Mouse (Mus musculus) CH12.LX (cell line): ENCODE measurements around the gene Btnl4. TPM values are rescaled to one million over a fixed set of nuclear protein-coding genes. Genes with fewer than 3 reads are reported as not detected.

ENCODE experiments used
- DNase-seq: peaks from one replicate; pipeline ENCODE4 v3.0.0-alpha.2; 2013; ENCODE audit errors: extremely low read depth
- H3K27ac ChIP-seq: 2 replicates; pipeline ENCODE4 v1.5.1; 2012; ENCODE audit warnings: low read depth, mild to moderate bottlenecking, control low read depth, moderate library complexity; ENCODE audit not compliant: insufficient read depth
- H3K27me3 ChIP-seq: replicated peaks from 2 replicates; pipeline ENCODE3; 2012; ENCODE audit warnings: inconsistent platforms
- H3K36me3 ChIP-seq, 2 experiments: replicated peaks in 1 of 2; 2 replicates each; pipeline versions ENCODE3 to v1.6.1; 2012; ENCODE audit warnings: inconsistent platforms in 1 of 2, low read length in 1 of 2, mild to moderate bottlenecking in 1 of 2, mixed read lengths in 1 of 2, moderate library complexity in 1 of 2; ENCODE audit not compliant: control insufficient read depth in 1 of 2, insufficient read depth in 1 of 2
- H3K4me1 ChIP-seq, 2 experiments: 2 replicates each; pipeline ENCODE4 v1.6.1; 2012; ENCODE audit warnings: inconsistent platforms in 1 of 2, moderate library complexity in 1 of 2; ENCODE audit not compliant: insufficient read depth in 2 of 2, control insufficient read depth in 1 of 2
- H3K4me2 ChIP-seq: 2 replicates; pipeline ENCODE4 v1.6.1; 2012; ENCODE audit warnings: low read depth, mild to moderate bottlenecking, control low read depth; ENCODE audit not compliant: poor library complexity, insufficient read depth, severe bottlenecking
- H3K4me3 ChIP-seq, 3 experiments: fragments of 150-350 bp in 1 of 3; sonication (generic) in 1 of 3; replicated peaks in 1 of 3; 2 replicates each; pipeline versions ENCODE3 to v1.5.1; 2011 to 2012; ENCODE audit warnings: low read depth in 2 of 3, low read length in 2 of 3, mild to moderate bottlenecking in 2 of 3, moderate library complexity in 2 of 3, control low read depth in 1 of 3, improper control_type of control experiment in 1 of 3, inconsistent platforms in 1 of 3, mixed read lengths in 1 of 3; ENCODE audit not compliant: poor library complexity in 1 of 3
- H3K79me2 ChIP-seq: replicated peaks from 2 replicates; pipeline ENCODE4 v1.6.1; 2012; ENCODE audit warnings: mild to moderate bottlenecking, moderate library complexity; ENCODE audit not compliant: control insufficient read depth, poor library complexity, insufficient read depth, severe bottlenecking; ENCODE audit errors: extremely low read depth
- H3K9ac ChIP-seq: 2 replicates; pipeline ENCODE4 v1.6.1; 2012; ENCODE audit warnings: low read depth, mild to moderate bottlenecking, control low read depth, moderate library complexity; ENCODE audit not compliant: insufficient read depth
- H3K9me3 ChIP-seq: replicated peaks from 2 replicates; pipeline ENCODE3; 2012; ENCODE audit warnings: low read length, inconsistent platforms, mixed read lengths
- BHLHE40 ChIP-seq: IDR thresholded peaks from 2 replicates; pipeline ENCODE4 v1.6.1; 2011; ENCODE audit warnings: mild to moderate bottlenecking, low read depth, low read length, improper control_type of control experiment
- CHD2 ChIP-seq: IDR thresholded peaks from 2 replicates; pipeline ENCODE4 v1.6.1; 2011; ENCODE audit warnings: low read length, improper control_type of control experiment
- ELF1 ChIP-seq: IDR thresholded peaks from 2 replicates; pipeline ENCODE4 v1.6.1; 2014; ENCODE audit warnings: low read depth, mild to moderate bottlenecking, inconsistent platforms, low read length, improper control_type of control experiment
- GABPA ChIP-seq: IDR thresholded peaks from 2 replicates; pipeline ENCODE4 v1.6.1; 2012; ENCODE audit warnings: low read depth, low read length, improper control_type of control experiment, inconsistent platforms; ENCODE audit not compliant: insufficient replicate concordance
- HCFC1 ChIP-seq: IDR thresholded peaks from 2 replicates; pipeline ENCODE4 v1.6.1; 2012; ENCODE audit warnings: low read depth, mild to moderate bottlenecking, inconsistent platforms, low read length, improper control_type of control experiment
- IRF4 ChIP-seq: IDR thresholded peaks from 2 replicates; pipeline ENCODE4 v1.6.1; 2014; ENCODE audit warnings: low read depth, mild to moderate bottlenecking, inconsistent platforms, low read length, improper control_type of control experiment
- JUN ChIP-seq: IDR thresholded peaks from 2 replicates; pipeline ENCODE4 v1.6.1; 2011; ENCODE audit warnings: low read depth, mild to moderate bottlenecking, low read length, improper control_type of control experiment, moderate library complexity; ENCODE audit not compliant: insufficient read depth
- KAT2A ChIP-seq: IDR thresholded peaks from 2 replicates; pipeline ENCODE4 v1.6.1; 2012; ENCODE audit warnings: low read length, improper control_type of control experiment, inconsistent platforms; ENCODE audit not compliant: insufficient replicate concordance
- MAFK ChIP-seq: IDR thresholded peaks from 2 replicates; pipeline ENCODE4 v1.6.1; 2011; ENCODE audit warnings: low read length, improper control_type of control experiment; ENCODE audit not compliant: insufficient replicate concordance
- MAZ ChIP-seq: IDR thresholded peaks from 2 replicates; pipeline ENCODE4 v1.6.1; 2012; ENCODE audit warnings: low read depth, mild to moderate bottlenecking, inconsistent platforms, low read length, improper control_type of control experiment, moderate library complexity
- MXI1 ChIP-seq: IDR thresholded peaks from 2 replicates; pipeline ENCODE4 v1.6.1; 2011; ENCODE audit warnings: mild to moderate bottlenecking, low read depth, low read length, improper control_type of control experiment
- NRF1 ChIP-seq: IDR thresholded peaks from 2 replicates; pipeline ENCODE4 v1.6.1; 2014; ENCODE audit warnings: low read depth, mild to moderate bottlenecking, inconsistent platforms, low read length, improper control_type of control experiment, moderate library complexity
- POLR2A ChIP-seq: IDR thresholded peaks from 2 replicates; pipeline ENCODE4 v1.6.1; 2011; ENCODE audit warnings: low read depth, mild to moderate bottlenecking, improper control_type of control experiment, low read length
- RAD21 ChIP-seq: IDR thresholded peaks from 2 replicates; pipeline ENCODE4 v1.6.1; 2011; ENCODE audit warnings: low read depth, mild to moderate bottlenecking, low read length, improper control_type of control experiment, moderate library complexity
- SMC3 ChIP-seq: IDR thresholded peaks from 2 replicates; pipeline ENCODE4 v1.6.1; 2011; ENCODE audit warnings: low read depth, low read length, improper control_type of control experiment
- TBP ChIP-seq: conservative IDR thresholded peaks from 2 replicates; pipeline ENCODE4 v1.6.1; 2011; ENCODE audit warnings: low read depth, low read length, improper control_type of control experiment
- UBTF ChIP-seq: IDR thresholded peaks from 2 replicates; pipeline ENCODE4 v1.6.1; 2012; ENCODE audit warnings: low read depth, mild to moderate bottlenecking, inconsistent platforms, low read length, improper control_type of control experiment, moderate library complexity
- ZC3H11A ChIP-seq: IDR thresholded peaks from 2 replicates; pipeline ENCODE4 v1.6.1; 2012; ENCODE audit warnings: low read depth, mild to moderate bottlenecking, inconsistent platforms, low read length, improper control_type of control experiment
- ZNF384 ChIP-seq: IDR thresholded peaks from 2 replicates; pipeline ENCODE4 v1.6.1; 2012; ENCODE audit warnings: low read depth, low read length, improper control_type of control experiment, inconsistent platforms
- dilution Hi-C: fragments of 300-500 bp; cut with MboI; formaldehyde crosslinking; loops from 2 replicates; pipeline ENCODE4 v1.14.3; 2020; ENCODE audit warnings: low sequenced_read_pairs; ENCODE audit not compliant: extremely low pct_unique_long_range_greater_than_20kb, extremely low pct_ligation_motif_present
- in situ Hi-C: fragments of 300-500 bp; cut with MboI; formaldehyde crosslinking; loops from 3 replicates; pipeline ENCODE4 v1.14.3; 2019; ENCODE audit warnings: low sequenced_read_pairs, low pct_ligation_motif_present, low pct_unique_long_range_greater_than_20kb, mixed read lengths
- polyA plus RNA-seq: library from polyadenylated mRNA; unstranded; fragments of >175 nt; gene quantifications from 2 replicates; pipeline ENCODE4 v1.2.1, GENCODE M21; 2012; ENCODE audit warnings: low read depth; ENCODE audit not compliant: insufficient read length
- total RNA-seq, 2 experiments: library from RNA; depleted of rRNA; stranded (reverse); fragments of 300-350 nt in 1 of 2; fragments of >200 nt in 1 of 2; gene quantifications; 2 replicates each; pipeline ENCODE4 v1.2.3; 2012 to 2014

The Btnl4 gene
- total and polyA plus RNA-seq, 3 experiments, result not detected

DNA sequence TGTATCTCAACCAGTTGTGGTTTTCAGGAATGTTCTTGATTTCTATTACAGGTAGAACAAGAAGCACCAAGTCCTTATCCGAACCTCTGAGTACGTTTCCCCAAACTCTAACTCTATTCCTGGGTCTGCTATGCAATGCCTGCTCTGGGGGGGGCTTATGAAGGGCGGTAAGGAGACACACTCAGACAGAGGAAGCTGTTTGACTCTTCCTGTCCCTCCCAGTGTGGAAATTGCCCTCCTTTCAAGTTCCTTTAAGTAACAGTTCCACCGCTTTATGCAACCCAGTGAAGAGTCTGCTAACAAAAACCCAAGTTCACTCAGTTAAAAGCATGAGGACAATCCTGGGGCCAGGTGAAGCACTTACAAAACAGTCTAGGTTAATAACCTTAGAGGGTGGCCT lies 40.0 kb downstream of the Btnl4 start:
- no peak for DNase-seq
- H3K27ac ChIP-seq, result no peak overlapping the region
- TF ChIP-seq KAT2A (no peak), BHLHE40 (no peak)
- TF ChIP-seq, all 38 proteins: peak for 0
- H3K36me3 ChIP-seq, result no peaks in the 10 kb centered on the region
- H3K4me3 ChIP-seq, result no peak overlapping the region
- no peaks in the 10 kb centered on the region for H3K79me2 ChIP-seq
- H3K4me2 ChIP-seq, result no peak overlapping the region
- H3K4me1 ChIP-seq, result peaks cover 0 to 4% of the 10 kb centered on the region in 2 experiments; a peak in 1 of 4 replicates
- peaks cover 3% of the 10 kb centered on the region for H3K9me3 ChIP-seq
- in situ Hi-C loops, result no loop called here
- dilution Hi-C loops, result no loop called here
- H3K9ac ChIP-seq, result no peak overlapping the region
- H3K27me3 ChIP-seq, result peaks cover 44% of the 10 kb centered on the region

DNA sequence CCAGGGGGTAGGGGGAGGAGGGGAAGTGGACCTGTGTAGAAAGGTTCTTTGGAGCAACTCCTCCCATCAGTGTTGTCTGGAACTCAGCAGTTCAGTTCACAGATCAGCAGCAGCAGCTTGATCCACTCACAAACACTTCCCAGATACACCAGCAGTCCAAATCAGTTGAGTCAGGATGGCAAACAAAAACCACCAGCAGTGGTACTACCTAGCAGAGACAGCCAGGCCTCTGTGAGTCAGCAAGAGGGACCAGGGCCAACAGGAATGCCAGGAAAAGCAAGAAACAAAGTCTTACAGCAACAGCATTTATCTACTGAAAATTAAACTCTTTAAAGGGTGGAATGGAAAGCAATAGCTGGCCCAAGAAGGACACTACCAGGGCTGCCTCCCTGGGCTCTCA lies 49.5 kb downstream of the Btnl4 start:
- H3K36me3 ChIP-seq, result no peaks in the 10 kb centered on the region
- no peaks in the 10 kb centered on the region for H3K4me1 ChIP-seq
- no peak overlapping the region for H3K4me3 ChIP-seq
- H3K27me3 ChIP-seq, result peaks cover 59% of the 10 kb centered on the region
- H3K27ac ChIP-seq, result no peak overlapping the region
- H3K79me2 ChIP-seq, result no peaks in the 10 kb centered on the region
- in situ Hi-C loops (loop anchor here (10.0 kb wide), 1 partner anchor 117 kb away; no protein-coding TSS in a partner anchor), dilution Hi-C loops (no loop called here)
- TF ChIP-seq ELF1 (no peak), MXI1 (no peak), KAT2A (no peak), ZC3H11A (no peak), SMC3 (no peak), CHD2 (no peak), GABPA (no peak), TBP (no peak), ZNF384 (no peak), POLR2A (no peak), JUN (no peak), MAZ (no peak), MAFK (no peak), UBTF (no peak), NRF1 (no peak), IRF4 (no peak), HCFC1 (no peak), RAD21 (no peak)
- H3K9ac ChIP-seq, result no peak overlapping the region
- DNase-seq, result no peak
- no peak overlapping the region for H3K4me2 ChIP-seq
- H3K9me3 ChIP-seq, result no peaks in the 10 kb centered on the region
